Mouse (Mus musculus) lung, postnatal 4 days (tissue): ENCODE measurements around the gene Wdr38.
"Not testable (repeated sequence)": the region's sequence is repeated elsewhere in the genome, so short reads cannot be mapped to it uniquely, and the experiment has no call there.

Source experiments
- DNase-seq, 2 experiments: peaks; one replicate each; pipeline ENCODE4 v3.0.0; 2021

Wdr38 gene

GRCm38 (mm10) chr2:38999381-38999780 lies 2.1 kb downstream of the Wdr38 start:
- DNase-seq: no peak

- no peak for DNase-seq
Measured at GRCm38 (mm10) chr2:38999910-39000586, 2.8 kb downstream of the Wdr38 start.

GRCm38 (mm10) chr2:39000587-39000919 lies 3.3 kb downstream of the Wdr38 start:
- DNase-seq: no peak

GRCm38 (mm10) chr2:39001866-39002265 lies 4.6 kb downstream of the Wdr38 start:
- DNase-seq: no peak

- no peak for DNase-seq
Measured at GRCm38 (mm10) chr2:39003106-39003505, 5.8 kb downstream of the Wdr38 start.

GRCm38 (mm10) chr2:39003512-39003911 lies 6.2 kb downstream of the Wdr38 start:
- DNase-seq: no peak

GRCm38 (mm10) chr2:39004372-39004771 lies 7.1 kb downstream of the Wdr38 start:
- DNase-seq: peak; percentile 35 to 43

GRCm38 (mm10) chr2:39004880-39005435 lies 7.7 kb downstream of the Wdr38 start, which contains the start of gene Arpc5l:
TSS of gene Arpc5l (plus strand) at chr2:39005348.
- peak; percentile 94 to 95 for DNase-seq

GRCm38 (mm10) chr2:39005574-39006079 lies 8.4 kb downstream of the Wdr38 start, which contains the start of gene Rpl35:
TSS of gene Rpl35 (minus strand) at chr2:39005624.
- peak in 1 of 2 experiments; percentile 65 for DNase-seq

GRCm38 (mm10) chr2:39006149-39006730 lies 9.0 kb downstream of the Wdr38 start:
- DNase-seq: no peak

- peak; percentile 97 for DNase-seq
Measured at GRCm38 (mm10) chr2:39007865-39008264, 10.6 kb downstream of the Wdr38 start.

- peak in 1 of 2 experiments; percentile 27 for DNase-seq
Measured at GRCm38 (mm10) chr2:39008350-39008851, 11.1 kb downstream of the Wdr38 start.

- DNase-seq: peak; percentile 61 to 62
Measured at GRCm38 (mm10) chr2:39008954-39009365, 11.7 kb downstream of the Wdr38 start.

GRCm38 (mm10) chr2:39010144-39010543 lies 12.9 kb downstream of the Wdr38 start:
- not testable (repeated sequence) for DNase-seq

- no peak for DNase-seq
Measured at GRCm38 (mm10) chr2:39011264-39011663, 14.0 kb downstream of the Wdr38 start.

GRCm38 (mm10) chr2:39011971-39012370 lies 14.7 kb downstream of the Wdr38 start:
- no peak for DNase-seq

GRCm38 (mm10) chr2:39012768-39013279 lies 15.5 kb downstream of the Wdr38 start:
- no peak for DNase-seq

GRCm38 (mm10) chr2:39016581-39016980 lies 19.3 kb downstream of the Wdr38 start:
- no peak for DNase-seq

- no peak for DNase-seq
Measured at GRCm38 (mm10) chr2:39020004-39020403, 22.7 kb downstream of the Wdr38 start.

GRCm38 (mm10) chr2:39031611-39032010 lies 34.3 kb downstream of the Wdr38 start:
- no peak for DNase-seq

GRCm38 (mm10) chr2:39040215-39040614 lies 42.9 kb downstream of the Wdr38 start:
- no peak for DNase-seq

- no peak for DNase-seq
Measured at GRCm38 (mm10) chr2:39048515-39048914, 51.2 kb downstream of the Wdr38 start.
